Mouse (Mus musculus) bone marrow, adult 2 months (tissue): ENCODE data around the gene Abcc9. TPM values are rescaled to one million over a fixed set of nuclear protein-coding genes. Genes with fewer than 3 reads are reported as not detected.

Experiments used
- H3K27ac ChIP-seq: fragments of 200-500 bp; 2 replicates; pipeline ENCODE4 v1.5.1; 2012; ENCODE audit warnings: low read depth, mild to moderate bottlenecking, control low read depth, inconsistent platforms, low read length; ENCODE audit not compliant: control insufficient read depth, poor library complexity, insufficient read depth
- H3K4me1 ChIP-seq: fragments of 200-500 bp; 2 replicates; pipeline ENCODE4 v1.6.1; 2011; ENCODE audit warnings: low read length; ENCODE audit not compliant: control insufficient read depth, insufficient read depth
- H3K4me3 ChIP-seq: fragments of 200-500 bp; replicated peaks from 2 replicates; pipeline ENCODE3; 2011; ENCODE audit warnings: mild to moderate bottlenecking, low read depth, low read length, control low read depth; ENCODE audit not compliant: control insufficient read depth
- CTCF ChIP-seq: fragments of 200-500 bp; IDR thresholded peaks from 2 replicates; pipeline ENCODE4 v1.5.1; 2011; ENCODE audit warnings: low read length, control low read depth; ENCODE audit not compliant: control insufficient read depth, insufficient read depth
- POLR2A ChIP-seq: fragments of 200-500 bp; IDR thresholded peaks from 2 replicates; pipeline ENCODE4 v1.6.1; 2011; ENCODE audit warnings: low read depth, mild to moderate bottlenecking, control low read depth, low read length, borderline replicate concordance; ENCODE audit not compliant: control insufficient read depth
- WGBS: fragments of 180-500 bp; shearing (Covaris S2); methylation state at CpG from one replicate; pipeline ENCODE4 v1.1.7; 2018; 5-methylcytosine and 5-hydroxymethylcytosine counted together
- polyA plus RNA-seq: library from polyadenylated mRNA; stranded (reverse); fragments of >200 nt; gene quantifications from 2 replicates; pipeline ENCODE4 v1.2.4, GENCODE M21; 2011; ENCODE audit warnings: low replicate concordance; ENCODE audit not compliant: missing spikeins, insufficient read depth, insufficient read length

The Abcc9 gene
- polyA plus RNA-seq, 1 experiment, result 3.8 TPM

DNA sequence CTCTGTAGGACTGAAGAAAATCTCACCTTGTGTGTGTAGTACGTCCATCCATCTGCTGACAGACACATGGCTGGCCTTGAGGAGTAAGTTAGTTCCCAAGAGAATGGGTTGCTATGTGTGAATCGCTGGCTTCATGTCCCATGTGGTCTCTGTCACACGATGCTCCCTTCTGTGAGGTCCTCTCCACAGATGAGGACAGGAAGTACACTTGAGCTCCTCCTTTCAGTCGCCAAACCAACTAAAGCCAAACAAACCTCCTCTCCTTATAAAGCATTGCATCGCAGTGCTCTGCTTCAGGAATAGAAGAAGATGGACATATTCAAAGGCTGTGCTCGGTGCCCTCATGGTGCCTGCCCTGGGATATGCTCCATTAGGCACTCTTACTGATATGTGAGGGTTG, 124.3 kb downstream of the Abcc9 start:
- no peaks in the 10 kb centered on the region for H3K4me1 ChIP-seq
- TF ChIP-seq POLR2A (no peak), CTCF (no peak)
- H3K27ac ChIP-seq, result no peak overlapping the region
- 69% methylated on average over 6 of the region's 6 CpGs for WGBS
- no peak overlapping the region for H3K4me3 ChIP-seq

DNA sequence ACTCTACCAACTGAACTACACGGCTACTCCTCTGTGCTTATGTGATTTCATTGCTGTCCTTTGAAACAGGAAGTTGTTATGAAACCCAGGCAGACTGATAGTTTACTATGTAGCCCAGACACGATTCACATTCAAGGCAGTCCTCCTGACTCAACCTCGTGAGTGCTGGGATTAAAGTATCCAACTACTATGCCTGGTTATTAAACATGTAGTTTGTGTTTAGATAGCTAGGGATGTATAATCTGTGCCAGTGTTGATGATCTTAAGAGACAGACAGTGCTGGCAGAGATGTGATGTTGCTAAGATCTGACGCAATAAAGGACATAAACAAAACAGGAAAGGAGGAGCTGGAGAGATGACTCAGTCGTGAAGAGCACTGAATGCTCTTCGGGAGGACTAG, 129.2 kb downstream of the Abcc9 start:
- no peaks in the 10 kb centered on the region; the same call in 1 of the 2 replicates for H3K4me1 ChIP-seq
- H3K27ac ChIP-seq, result no peak overlapping the region
- WGBS, result 11% methylated on average over 6 of the region's 6 CpGs
- TF ChIP-seq POLR2A (no peak), CTCF (no peak)
- H3K4me3 ChIP-seq, result no peak overlapping the region

DNA sequence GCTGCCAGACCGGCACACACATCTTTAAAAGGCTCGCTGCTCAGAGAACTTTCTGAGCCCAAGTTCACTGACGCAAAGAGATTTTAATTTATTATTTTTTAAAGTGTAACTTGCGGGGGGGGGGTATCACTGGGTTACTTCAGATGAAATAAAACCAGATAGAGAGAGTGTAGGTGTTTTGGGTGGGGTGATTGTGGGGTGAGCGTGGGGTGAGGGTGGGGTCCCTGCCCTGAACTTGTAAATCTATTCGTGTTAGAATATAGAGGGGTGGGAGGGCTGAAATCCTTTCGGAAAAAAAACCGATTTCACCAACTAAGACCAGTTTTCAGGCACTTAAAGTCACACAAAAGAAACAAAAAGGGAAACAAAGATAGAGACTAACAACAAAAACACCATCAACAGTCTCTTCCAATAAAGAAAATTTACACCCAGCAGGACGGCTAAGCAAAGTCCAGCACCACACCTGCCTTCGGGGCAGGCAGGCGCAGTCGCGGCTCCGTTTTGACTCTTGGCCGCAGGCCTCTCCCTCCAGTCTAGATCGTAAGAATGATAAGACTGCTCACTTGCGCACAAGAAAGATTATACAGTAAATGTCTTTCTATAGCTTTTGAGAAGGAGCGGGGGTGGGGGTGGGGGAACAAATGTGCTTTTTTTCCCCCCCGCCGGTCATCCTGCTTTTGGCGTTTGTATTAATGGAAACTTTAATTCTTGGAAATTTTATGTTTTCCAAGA, 130.3 kb downstream of the Abcc9 start:
- Histone ChIP-seq H3K4me1 (no peaks in the 10 kb centered on the region; the same call in 1 of the 2 replicates), H3K4me3 (no peak overlapping the region)
- TF ChIP-seq CTCF, result no peak
- TF ChIP-seq POLR2A, result no peak

DNA sequence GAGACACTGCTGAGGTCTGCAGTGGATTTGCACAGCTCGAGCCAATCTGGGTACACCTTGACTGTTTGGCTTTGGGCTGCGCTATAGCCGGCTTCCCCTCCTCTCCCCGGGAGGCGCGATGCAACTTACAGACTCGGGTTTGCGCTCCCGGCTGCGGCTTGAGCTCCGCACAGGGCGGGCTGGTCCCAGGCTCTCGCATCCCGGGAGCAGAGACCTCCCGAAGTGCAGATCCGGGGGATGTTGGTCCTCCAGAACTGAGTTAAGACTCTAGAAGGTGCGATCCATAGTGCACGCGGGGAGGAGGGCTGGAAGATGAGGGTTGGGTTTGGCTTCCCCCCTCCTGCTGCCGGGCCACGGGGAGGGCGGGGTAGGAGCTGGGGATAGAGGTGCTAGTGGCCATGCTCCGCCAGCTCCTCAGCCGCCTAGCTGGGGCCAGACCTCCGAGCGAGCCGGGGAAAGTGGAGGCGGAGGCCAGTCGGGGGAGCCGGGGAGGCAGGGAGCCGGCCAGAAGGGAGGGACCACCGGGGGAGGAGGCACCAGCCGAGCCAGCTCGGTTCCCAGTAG, 131.0 kb downstream of the Abcc9 start, which contains the start of gene Kcnj8:
Gene Kcnj8, minus strand, starts transcription at position 560 of the 564 bp plus-strand sequence.
- peak within 1 kb of the TSS; percentile 3 for H3K4me3 ChIP-seq
- 1% methylated on average over 34 of the region's 34 CpGs for whole genome bisulfite sequencing

More for the DNA sequence above, 130.3 kb downstream of the Abcc9 start:
- WGBS, result 6% methylated on average over 21 of the region's 21 CpGs
- no peak overlapping the region; the same call in 1 of the 2 replicates for H3K27ac ChIP-seq

DNA sequence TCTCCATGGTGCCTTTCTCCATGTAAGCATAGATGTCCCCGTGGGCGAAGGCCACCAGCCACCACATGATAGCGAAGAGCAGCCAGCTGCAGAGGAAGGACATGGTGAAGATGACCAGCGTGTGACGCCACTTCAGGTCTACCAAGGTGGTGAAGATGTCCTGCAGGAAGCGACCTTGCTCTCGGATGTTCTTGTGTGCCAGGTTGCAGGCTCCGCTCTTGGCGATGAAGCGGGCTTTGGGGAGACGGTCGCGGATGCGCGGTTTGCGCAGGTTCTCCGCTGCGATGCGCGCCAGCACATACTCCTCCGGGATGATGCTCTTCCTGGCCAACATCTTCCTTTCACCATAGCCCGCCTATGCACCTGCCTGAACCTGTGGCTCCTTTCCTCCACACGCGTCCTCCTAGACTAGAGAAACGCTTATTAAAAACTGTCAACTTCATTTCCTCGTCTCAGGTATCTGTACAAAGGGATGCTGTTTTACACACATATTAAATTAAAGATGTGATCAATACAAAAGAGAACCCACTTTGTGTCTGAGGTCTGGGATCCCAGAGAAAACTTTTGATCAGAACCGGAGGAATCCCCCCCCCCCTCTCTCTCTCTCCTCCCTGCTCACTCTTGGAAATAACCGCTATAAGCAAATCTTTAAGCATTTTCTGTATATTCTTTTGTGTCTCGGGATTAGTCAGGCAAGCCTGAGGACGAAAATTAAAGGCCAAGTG, 131.9 kb downstream of the Abcc9 start:
- no peak overlapping the region for H3K4me3 ChIP-seq
- 16% methylated on average over 30 of the region's 30 CpGs for WGBS
- TF ChIP-seq POLR2A (no peak), CTCF (no peak)

More for the DNA sequence above, 131.0 kb downstream of the Abcc9 start, which contains the start of gene Kcnj8:
- TF ChIP-seq POLR2A, result no peak
- TF ChIP-seq CTCF, result no peak
- H3K27ac ChIP-seq, result no peak within 1 kb of the TSS; the same call in 1 of the 2 replicates
- no peaks in the 10 kb centered on the region; the same call in 1 of the 2 replicates for H3K4me1 ChIP-seq

DNA sequence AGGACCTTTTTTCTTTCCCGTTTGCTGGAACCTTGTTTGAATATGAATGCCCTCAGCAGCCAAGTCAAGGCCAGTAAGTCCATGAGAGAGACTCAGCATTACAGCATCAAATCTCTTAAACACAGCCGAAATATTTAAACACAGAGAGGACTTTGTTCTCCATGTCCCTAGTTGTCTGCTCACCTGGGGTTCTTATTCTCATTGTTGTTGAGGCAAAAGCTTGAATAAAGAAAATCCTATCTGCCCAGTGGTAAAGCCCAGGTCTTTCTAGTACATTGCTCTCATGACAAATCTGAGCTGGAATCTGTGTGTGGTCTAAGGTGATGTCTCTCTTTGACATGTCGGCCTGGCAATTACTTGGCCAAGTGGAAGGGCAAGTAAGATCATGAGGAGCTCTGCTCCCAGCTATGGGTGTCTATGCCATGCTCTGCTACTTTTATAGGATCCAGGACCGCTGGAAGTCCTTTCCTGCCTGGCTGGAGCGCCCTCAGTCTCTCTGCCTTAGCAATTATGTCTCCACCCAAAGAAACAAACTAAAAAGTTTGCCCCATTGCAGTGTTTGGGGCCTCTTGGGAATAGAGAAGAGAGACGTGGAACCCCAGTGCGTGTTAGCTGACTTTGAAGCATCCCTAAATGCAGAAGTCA, 133.3 kb downstream of the Abcc9 start:
- Histone ChIP-seq H3K27ac (no peak overlapping the region), H3K4me1 (no peaks in the 10 kb centered on the region; the same call in 1 of the 2 replicates), H3K4me3 (no peak overlapping the region)
- WGBS, result 55% methylated on average over 7 of the region's 7 CpGs
- TF ChIP-seq CTCF, result no peak
- no peak for TF ChIP-seq POLR2A

More for the DNA sequence above, 131.9 kb downstream of the Abcc9 start:
- Histone ChIP-seq H3K4me1 (no peaks in the 10 kb centered on the region; the same call in 1 of the 2 replicates), H3K27ac (no peak overlapping the region)

DNA sequence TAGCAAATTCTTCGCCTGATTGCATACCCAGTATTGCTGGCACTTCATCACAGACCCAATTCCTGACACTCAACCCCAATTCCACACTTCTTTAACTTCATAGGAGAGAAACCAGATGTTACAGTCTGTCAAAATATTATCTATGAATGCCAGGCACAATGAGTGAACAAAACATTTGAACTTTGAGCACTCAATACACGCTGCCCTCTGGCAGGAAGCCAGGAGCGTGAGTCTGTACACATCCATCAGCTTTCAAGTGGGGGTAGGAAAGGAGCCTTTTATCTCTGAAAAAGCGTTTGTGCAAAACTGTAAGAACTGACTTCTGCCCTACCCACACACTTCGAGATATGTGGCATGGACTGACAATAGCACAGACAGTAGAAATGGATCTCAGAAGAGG, 134.7 kb downstream of the Abcc9 start:
- 39% methylated on average over 5 of the region's 5 CpGs for WGBS
- Histone ChIP-seq H3K4me1 (no peaks in the 10 kb centered on the region), H3K27ac (no peak overlapping the region), H3K4me3 (no peak overlapping the region)
- no peak for TF ChIP-seq CTCF
- no peak for TF ChIP-seq POLR2A

DNA sequence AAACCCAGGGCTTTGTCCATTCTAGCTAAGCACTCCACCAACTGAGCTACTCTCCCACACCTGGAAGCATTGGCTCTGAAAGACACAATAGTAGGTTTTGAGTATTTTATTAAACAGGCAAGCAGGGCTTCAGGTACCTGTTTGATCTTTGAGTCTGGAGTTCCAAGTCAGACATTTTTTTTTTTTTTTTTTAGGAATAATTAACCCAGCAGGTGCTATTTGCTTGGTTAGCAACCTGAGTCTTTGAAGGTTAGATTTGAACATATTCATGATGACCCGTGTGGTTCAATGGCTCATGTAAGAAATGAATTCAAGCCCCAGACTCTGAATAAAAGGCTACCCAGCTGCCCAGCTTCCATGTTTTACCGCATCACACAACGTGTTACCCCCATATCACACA, 137.4 kb downstream of the Abcc9 start:
- peaks cover 1% of the 10 kb centered on the region; the same call in 1 of the 2 replicates for H3K4me1 ChIP-seq
- H3K27ac ChIP-seq, result no peak overlapping the region
- no peak for TF ChIP-seq CTCF
- 83% methylated on average over 3 of the region's 3 CpGs for WGBS
- H3K4me3 ChIP-seq, result no peak overlapping the region
